Mouse (Mus musculus) midbrain, embryonic 16.5 days (tissue): ENCODE results near the gene Tsen34. TPM values are rescaled to one million over a fixed set of nuclear protein-coding genes. Genes with fewer than 3 reads are reported as not detected.
"Not testable (repeated sequence)": the region's sequence is repeated elsewhere in the genome, so short reads cannot be mapped to it uniquely, and the experiment has no call there.

Experiments used
- ATAC-seq: fragments of 200-750 bp; cut with Nextera tagmentation; 2 replicates; pipeline ENCODE4 v1.8.0; 2017; ENCODE audit warnings: moderate TSS enrichment
- H3K27ac ChIP-seq: fragments of 300-500 bp; sonication (generic); 2 replicates; pipeline ENCODE4 v1.5.1; 2014; ENCODE audit warnings: mild to moderate bottlenecking, low read length, mixed read lengths
- H3K27me3 ChIP-seq: fragments of 300-500 bp; sonication (generic); 2 replicates; pipeline ENCODE4 v1.6.1; 2014; ENCODE audit warnings: low read depth, low read length, mixed read lengths; ENCODE audit not compliant: control insufficient read depth, insufficient read depth
- H3K36me3 ChIP-seq: fragments of 300-500 bp; sonication (generic); 2 replicates; pipeline ENCODE4 v1.6.1; 2014; ENCODE audit warnings: mild to moderate bottlenecking, low read length, moderate library complexity, mixed read lengths; ENCODE audit not compliant: control insufficient read depth, insufficient read depth
- H3K4me1 ChIP-seq: fragments of 300-500 bp; sonication (generic); 2 replicates; pipeline ENCODE4 v1.6.1; 2014; ENCODE audit warnings: mild to moderate bottlenecking, low read length, mixed read lengths; ENCODE audit not compliant: control insufficient read depth, insufficient read depth
- H3K4me2 ChIP-seq: fragments of 300-500 bp; sonication (generic); 2 replicates; pipeline ENCODE4 v1.6.1; 2014; ENCODE audit warnings: mild to moderate bottlenecking, low read length, mixed read lengths
- H3K4me3 ChIP-seq: fragments of 300-500 bp; sonication (generic); 2 replicates; pipeline ENCODE4 v1.5.1; 2014; ENCODE audit warnings: low read depth, mild to moderate bottlenecking, low read length, moderate library complexity, mixed read lengths
- H3K9ac ChIP-seq: fragments of 300-500 bp; sonication (generic); 2 replicates; pipeline ENCODE4 v1.6.1; 2014; ENCODE audit warnings: low read depth, low read length, mixed read lengths
- H3K9me3 ChIP-seq: fragments of 300-500 bp; sonication (generic); replicated peaks from 2 replicates; pipeline ENCODE4 v1.6.1; 2014; ENCODE audit warnings: mild to moderate bottlenecking, low read length, mixed read lengths; ENCODE audit not compliant: control insufficient read depth, poor library complexity, severe bottlenecking
- WGBS: fragments of 180-500 bp; shearing (Covaris S2); extraction: QIAGEN DNeasy Blood & Tissue Kit; methylation state at CpG from one replicate; pipeline ENCODE4 v1.1.7; 2014; 5-methylcytosine and 5-hydroxymethylcytosine counted together
- polyA plus RNA-seq: library from polyadenylated mRNA; unstranded; fragments of >200 nt; fragmentation: Nextera tagmentation; extraction: Ambion mirVana; gene quantifications from 2 replicates; pipeline ENCODE4 v1.2.1, GENCODE M21; 2015

The Tsen34 gene
- polyA plus RNA-seq, 1 experiment from 2014 or later, result 285 TPM

DNA sequence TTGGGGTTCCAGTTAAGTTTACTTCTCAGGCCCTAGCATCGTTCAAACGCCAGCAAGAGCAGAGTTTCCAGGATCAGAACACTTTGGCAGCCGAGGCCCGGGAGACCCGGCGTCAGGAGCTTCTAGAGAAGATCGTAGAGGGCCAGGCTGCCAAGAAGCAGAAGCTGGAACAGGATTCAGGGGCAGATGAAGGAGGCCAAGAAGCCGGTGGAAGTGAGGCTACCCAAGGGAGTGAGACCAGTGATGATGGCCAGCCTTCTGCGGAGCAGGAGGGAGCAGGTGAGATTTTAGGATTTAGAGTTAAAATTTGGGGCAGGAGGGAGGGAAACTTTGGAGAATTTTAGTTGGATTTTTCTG is 2.3 kb downstream of the Tsen34 start:
- peaks cover 21% of the 10 kb centered on the region for H3K36me3 ChIP-seq
- peak overlapping the region; percentile 96 for H3K27ac ChIP-seq
- H3K9me3 ChIP-seq, H3K27me3 ChIP-seq, ATAC-seq: not testable (repeated sequence)
- H3K4me1 ChIP-seq, result peaks cover 32% of the 10 kb centered on the region
- peak overlapping the region; percentile 69 for H3K9ac ChIP-seq
- peak overlapping the region; percentile 85 for H3K4me3 ChIP-seq
- 8% methylated on average over 9 of the region's 9 CpGs for WGBS
- H3K4me2 ChIP-seq, result peak overlapping the region; percentile 86

- H3K27me3 ChIP-seq, result no peaks in the 10 kb centered on the region
- peaks cover 20% of the 10 kb centered on the region for H3K4me1 ChIP-seq
- ATAC-seq, result no peak
- no peak overlapping the region for H3K4me2 ChIP-seq
- no peak overlapping the region for H3K4me3 ChIP-seq
- H3K27ac ChIP-seq, result no peak overlapping the region
- H3K9me3 ChIP-seq, result no peaks in the 10 kb centered on the region
- H3K36me3 ChIP-seq, result peaks cover 27% of the 10 kb centered on the region
- H3K9ac ChIP-seq, result no peak overlapping the region
- WGBS, result 97% methylated on average over 6 of the region's 6 CpGs
These were observed 5.8 kb downstream of the Tsen34 start for GRCm38 (mm10) chr7:3698471-3698870.

DNA sequence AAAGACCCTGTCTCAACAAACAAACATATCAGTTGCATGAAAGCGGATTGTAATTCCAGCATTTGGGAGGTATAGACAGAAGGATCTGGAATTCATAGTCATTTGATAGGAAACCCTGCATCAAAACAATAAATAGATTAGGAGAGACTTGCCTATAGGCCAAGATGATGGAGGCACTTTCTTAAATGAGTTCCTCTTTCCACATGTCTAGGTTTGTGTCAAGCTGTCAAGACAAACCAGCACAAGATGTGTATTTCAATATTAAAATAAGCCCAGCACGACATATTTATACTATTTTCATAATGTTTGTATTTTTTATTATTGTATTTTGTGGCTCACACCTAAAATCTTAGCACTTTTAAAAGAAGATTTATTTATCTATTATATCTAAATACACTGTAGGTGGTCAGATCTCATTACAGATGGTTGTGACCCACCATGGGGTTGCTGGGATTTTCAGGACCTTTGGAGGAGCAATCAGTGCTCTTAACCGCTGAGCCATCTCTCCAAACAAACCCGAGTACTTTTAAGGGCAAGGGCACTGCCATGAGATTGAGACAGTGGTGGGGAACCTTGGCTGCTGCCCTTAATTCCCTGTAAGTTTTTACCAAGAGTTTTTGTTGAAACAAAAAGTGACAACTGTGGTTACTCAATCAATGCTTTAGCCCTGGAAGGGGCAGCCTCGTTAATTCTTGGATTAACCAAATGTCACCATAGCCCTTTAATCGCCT is 10.7 kb downstream of the Tsen34 start:
- Histone ChIP-seq H3K4me1 (peaks cover 25% of the 10 kb centered on the region), H3K27me3 (no peaks in the 10 kb centered on the region), H3K27ac (peak overlapping the region; percentile 97), H3K9ac (peak overlapping the region; percentile 81), H3K9me3 (no peaks in the 10 kb centered on the region), H3K36me3 (peaks cover 26% of the 10 kb centered on the region), H3K4me2 (peak overlapping the region; percentile 67), H3K4me3 (peak overlapping the region; percentile 83)
- ATAC-seq, result peak; percentile 47
- 18% methylated on average over 6 of the region's 6 CpGs for WGBS

GRCm38 (mm10) chr7:3703879-3704441 is 11.3 kb downstream of the Tsen34 start, which contains the start of gene Rps9:
TSS of gene Rps9 (plus strand) at chr7:3703993.
- Histone ChIP-seq H3K27ac (peak within 1 kb of the TSS; percentile 97), H3K9ac (peak within 1 kb of the TSS; percentile 81), H3K4me3 (peak within 1 kb of the TSS; percentile 83), H3K27me3 (no peaks in the 10 kb centered on the region), H3K36me3 (peaks cover 22% of the 10 kb centered on the region), H3K4me1 (peaks cover 25% of the 10 kb centered on the region), H3K4me2 (peak within 1 kb of the TSS; percentile 89), H3K9me3 (no peaks in the 10 kb centered on the region)
- 2% methylated on average over 42 of the region's 42 CpGs for WGBS
- ATAC-seq, result peak; percentile 95

- Histone ChIP-seq H3K4me2 (peak overlapping the region; percentile 89), H3K36me3 (peaks cover 19% of the 10 kb centered on the region), H3K4me1 (peaks cover 25% of the 10 kb centered on the region), H3K9ac (peak overlapping the region; percentile 81), H3K27me3 (no peaks in the 10 kb centered on the region), H3K4me3 (peak overlapping the region; percentile 83), H3K27ac (peak overlapping the region; percentile 97), H3K9me3 (no peaks in the 10 kb centered on the region)
- peak; percentile 71 for ATAC-seq
- under 1% methylated on average over 20 of the region's 20 CpGs for WGBS
These were observed 11.8 kb downstream of the Tsen34 start for GRCm38 (mm10) chr7:3704475-3704874.

- not testable (repeated sequence) for ATAC-seq, H3K27me3 ChIP-seq, H3K27ac ChIP-seq, H3K9me3 ChIP-seq
- peak overlapping the region; percentile 81 for H3K9ac ChIP-seq
- peak overlapping the region; percentile 83 for H3K4me3 ChIP-seq
- H3K36me3 ChIP-seq, result peaks cover 17% of the 10 kb centered on the region
- WGBS, result 5% methylated on average over 6 of the region's 7 CpGs
- H3K4me1 ChIP-seq, result peaks cover 25% of the 10 kb centered on the region
- peak overlapping the region; percentile 89 for H3K4me2 ChIP-seq
These were observed 12.8 kb downstream of the Tsen34 start for GRCm38 (mm10) chr7:3705461-3705860.

DNA sequence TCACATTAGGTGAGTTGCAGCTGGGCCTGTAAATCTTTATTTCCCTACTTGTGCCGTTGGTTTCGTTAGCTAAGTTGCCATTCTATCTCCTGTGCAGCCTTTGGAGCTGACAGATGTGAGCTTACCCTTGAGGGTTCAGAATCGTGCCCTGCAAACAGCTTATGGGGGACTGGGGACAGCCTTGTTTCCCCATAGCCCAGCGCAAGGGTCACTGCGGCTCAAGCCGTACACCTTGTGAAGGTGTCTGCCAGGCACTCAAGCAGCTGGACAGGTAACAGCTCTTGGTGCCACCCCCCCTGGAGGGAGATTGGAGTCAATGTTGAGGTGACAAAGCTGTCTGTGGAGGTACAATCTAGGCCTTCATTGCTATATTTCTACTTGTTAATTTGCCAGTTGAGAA is 13.2 kb downstream of the Tsen34 start:
- 34% methylated on average over 6 of the region's 6 CpGs for WGBS
- Histone ChIP-seq H3K9ac (peak overlapping the region; percentile 81), H3K4me3 (peak overlapping the region; percentile 83), H3K9me3 (no peaks in the 10 kb centered on the region), H3K27ac (no peak overlapping the region), H3K4me2 (peak overlapping the region; percentile 89), H3K36me3 (peaks cover 15% of the 10 kb centered on the region), H3K4me1 (peaks cover 25% of the 10 kb centered on the region), H3K27me3 (no peaks in the 10 kb centered on the region)
- no peak for ATAC-seq

DNA sequence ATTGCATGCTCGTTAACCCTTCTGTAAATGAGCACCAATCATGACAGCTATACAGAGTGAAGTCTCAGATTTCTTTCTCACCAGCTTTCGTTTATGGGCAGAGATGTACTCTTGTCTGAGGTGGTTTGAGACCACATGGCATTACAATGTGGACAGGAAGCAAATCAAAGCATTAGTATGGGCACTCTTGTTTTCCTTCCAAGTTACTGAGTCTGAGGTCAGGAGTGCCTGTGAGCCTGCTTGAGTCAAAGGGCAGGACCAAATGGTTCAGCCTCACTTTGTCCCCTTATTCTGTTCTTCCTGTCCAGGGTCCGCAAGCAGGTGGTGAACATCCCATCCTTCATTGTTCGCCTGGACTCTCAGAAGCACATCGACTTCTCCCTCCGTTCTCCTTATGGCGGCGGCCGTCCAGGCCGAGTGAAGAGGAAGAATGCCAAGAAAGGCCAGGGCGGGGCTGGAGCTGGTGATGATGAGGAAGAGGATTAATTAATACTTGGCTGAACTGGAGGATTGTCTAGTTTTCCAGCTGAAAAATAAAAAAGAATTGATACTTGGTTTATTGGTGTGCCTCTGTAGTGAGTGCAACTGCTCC is 13.8 kb downstream of the Tsen34 start:
- Histone ChIP-seq H3K27ac (no peak overlapping the region), H3K4me1 (peaks cover 25% of the 10 kb centered on the region), H3K9ac (peak overlapping the region; percentile 81), H3K4me3 (peak overlapping the region; percentile 83; the same call in 1 of the 2 replicates), H3K27me3 (no peaks in the 10 kb centered on the region), H3K9me3 (no peaks in the 10 kb centered on the region), H3K4me2 (peak overlapping the region; percentile 89), H3K36me3 (peaks cover 13% of the 10 kb centered on the region)
- WGBS, result 55% methylated on average over 11 of the region's 11 CpGs
- ATAC-seq, result no peak

DNA sequence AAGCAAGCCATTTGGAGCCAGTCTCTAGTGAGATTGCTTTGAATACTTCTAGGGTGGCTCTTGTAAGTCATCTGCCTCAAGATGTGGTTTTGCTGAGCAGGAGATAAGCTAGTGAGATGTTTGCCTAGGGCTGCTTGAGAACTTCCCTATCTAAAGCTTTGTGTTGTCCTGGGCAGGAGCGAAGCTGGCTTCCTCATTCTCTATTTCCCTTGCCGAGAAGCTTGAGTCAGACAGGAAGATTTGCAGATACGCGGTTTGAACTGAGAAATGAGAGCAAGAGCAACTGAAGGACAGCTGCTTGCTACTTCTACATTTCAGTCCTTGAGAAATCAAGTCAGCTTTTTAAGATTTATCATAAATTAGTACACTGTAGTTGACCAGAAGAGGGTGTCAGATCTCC is 14.4 kb downstream of the Tsen34 start:
- Histone ChIP-seq H3K4me2 (no peak overlapping the region), H3K27ac (no peak overlapping the region), H3K9ac (no peak overlapping the region), H3K9me3 (no peaks in the 10 kb centered on the region), H3K4me1 (peaks cover 25% of the 10 kb centered on the region), H3K36me3 (peaks cover 13% of the 10 kb centered on the region), H3K27me3 (no peaks in the 10 kb centered on the region), H3K4me3 (no peak overlapping the region)
- no peak for ATAC-seq
- WGBS, result 71% methylated on average over 4 of the region's 4 CpGs
